Mouse (Mus musculus) gastrocnemius, postnatal 4 days (tissue): Measurements from ENCODE around the gene Hils1. TPM values are rescaled to one million over a fixed set of nuclear protein-coding genes. Genes with fewer than 3 reads are reported as not detected.
A peak's percentile ranks its signal among the peaks of the same experiment; 100 is the strongest.

Experiments
- DNase-seq, 2 experiments: peaks; one replicate each; pipeline ENCODE4 v3.0.0; 2021 to 2022; ENCODE audit warnings: low spot score in 2 of 2, mixed read lengths in 2 of 2
- long read RNA-seq, 2 experiments: library from polyadenylated mRNA; stranded (forward); transcript quantifications; one replicate each; pipeline ENCODE4 v2.0.0; 2021
- total RNA-seq, 2 experiments: library from RNA; stranded (reverse); gene quantifications; 2 replicates each; pipeline ENCODE4 v1.2.3; 2021

Gene Hils1
- not detected for total RNA-seq
- long read RNA-seq, experiment 1, partial matches to known transcripts, result 0 of 1 reads
- long read RNA-seq, experiment 1, other reads (novel, unspliced or antisense), result 0 of 1 reads
- long read RNA-seq, experiment 2, result 0 reads

- DNase-seq, result no peak
Measured at GRCm38 (mm10) chr11:94967419-94967818, at the start of gene Hils1. Hils1 (plus strand) TSS chr11:94967593.

- no peak for DNase-seq
Measured at GRCm38 (mm10) chr11:94917717-94918116, 49.7 kb upstream of the Hils1 start.

- no peak for DNase-seq
Measured at GRCm38 (mm10) chr11:94920996-94921401, 46.4 kb upstream of the Hils1 start.

GRCm38 (mm10) chr11:94924977-94925376 lies 42.4 kb upstream of the Hils1 start:
- DNase-seq, result no peak

- peak in 1 of 2 experiments; percentile 41 for DNase-seq
Measured at GRCm38 (mm10) chr11:94926431-94926830, 41.0 kb upstream of the Hils1 start.

- DNase-seq, result peak in 1 of 2 experiments; percentile 37
Measured at GRCm38 (mm10) chr11:94927771-94928291, 39.6 kb upstream of the Hils1 start.

GRCm38 (mm10) chr11:94928820-94929219 lies 38.6 kb upstream of the Hils1 start:
- DNase-seq, result peak; percentile 90 to 96

GRCm38 (mm10) chr11:94929599-94929998 lies 37.8 kb upstream of the Hils1 start:
- peak in 1 of 2 experiments; percentile 38 for DNase-seq

GRCm38 (mm10) chr11:94930151-94930550 lies 37.2 kb upstream of the Hils1 start:
- DNase-seq, result no peak

- peak; percentile 71 to 83 for DNase-seq
Measured at GRCm38 (mm10) chr11:94933584-94933983, 33.8 kb upstream of the Hils1 start.

- DNase-seq, result peak in 1 of 2 experiments; percentile 51
Measured at GRCm38 (mm10) chr11:94934526-94934925, 32.9 kb upstream of the Hils1 start.

GRCm38 (mm10) chr11:94936045-94936444 lies 31.3 kb upstream of the Hils1 start, which contains the start of gene Col1a1:
Col1a1 (plus strand) TSS chr11:94936224.
- DNase-seq, result peak; percentile 89 to 90

- DNase-seq, result peak; percentile 76 to 90
Measured at GRCm38 (mm10) chr11:94936851-94937295, 30.5 kb upstream of the Hils1 start.

GRCm38 (mm10) chr11:94937335-94937781 lies 30.0 kb upstream of the Hils1 start:
- DNase-seq, result peak; percentile 51 to 77

GRCm38 (mm10) chr11:94937787-94938186 lies 29.6 kb upstream of the Hils1 start:
- DNase-seq, result no peak

- peak in 1 of 2 experiments; percentile 42 for DNase-seq
Measured at GRCm38 (mm10) chr11:94938296-94938695, 29.1 kb upstream of the Hils1 start.

- DNase-seq, result peak; percentile 70 to 78
Measured at GRCm38 (mm10) chr11:94939280-94939679, 28.1 kb upstream of the Hils1 start.

GRCm38 (mm10) chr11:94941121-94941520 lies 26.3 kb upstream of the Hils1 start:
- peak in 1 of 2 experiments; percentile 37 for DNase-seq

GRCm38 (mm10) chr11:94941776-94942175 lies 25.6 kb upstream of the Hils1 start:
- DNase-seq, result peak in 1 of 2 experiments; percentile 33

- DNase-seq, result peak; percentile 29 to 61
Measured at GRCm38 (mm10) chr11:94942282-94943023, 24.9 kb upstream of the Hils1 start.

GRCm38 (mm10) chr11:94943054-94943453 lies 24.3 kb upstream of the Hils1 start:
- DNase-seq, result peak in 1 of 2 experiments; percentile 31

- peak in 1 of 2 experiments; percentile 24 for DNase-seq
Measured at GRCm38 (mm10) chr11:94944295-94944694, 23.1 kb upstream of the Hils1 start.
